Mouse (Mus musculus) left cerebral cortex, postnatal 10 days (tissue): Measurements from ENCODE around the gene Unc13a. TPM values are rescaled to one million over a fixed set of nuclear protein-coding genes. Genes with fewer than 3 reads are reported as not detected.

Experiments
- DNase-seq, 2 experiments: peaks; one replicate each; pipeline ENCODE4 v3.0.0; 2021 to 2022; ENCODE audit warnings: low spot score in 2 of 2, mixed read lengths in 1 of 2; ENCODE audit errors: extremely low spot score in 1 of 2
- intact Hi-C: fragments of 180-260 bp; cut with DNase I; formaldehyde crosslinking; loops from one replicate; pipeline ENCODE4 v1.15.1; 2025
- total RNA-seq, 2 experiments: library from RNA; stranded (reverse); gene quantifications; 2 replicates each; pipeline ENCODE4 v1.2.3; 2021

Unc13a gene
- total RNA-seq, 2 experiments from 2014 or later, result 279 to 290 TPM

- DNase-seq, result no peak
- intact Hi-C loops, result no loop called here
Measured at GRCm38 (mm10) chr8:71672168-71672735, 695 bp upstream of the Unc13a start.

- peak; percentile 73 to 89 for DNase-seq
- intact Hi-C loops, result no loop called here
Measured at GRCm38 (mm10) chr8:71670621-71671548, 672 bp downstream of the Unc13a start.

DNA sequence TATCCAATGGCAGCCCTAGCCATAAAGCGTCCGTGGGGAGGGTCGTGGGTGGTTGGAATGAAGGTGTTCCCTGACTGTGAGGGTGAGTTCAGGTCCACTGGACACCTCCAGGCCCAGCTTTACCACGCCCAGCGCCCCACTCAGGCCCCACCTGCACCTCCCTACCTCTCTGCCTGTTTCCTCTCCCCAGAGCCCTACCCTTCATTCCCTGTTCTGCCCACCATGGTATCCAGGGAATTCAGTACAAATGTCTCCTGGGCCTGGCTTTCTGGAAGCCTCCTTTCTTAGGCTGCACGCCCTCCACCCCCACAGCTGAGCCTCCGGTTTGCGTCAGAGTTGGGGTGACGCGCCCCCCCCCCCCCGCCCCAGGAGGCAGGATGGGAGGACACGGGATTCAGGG lies 1.4 kb downstream of the Unc13a start:
- no peak for DNase-seq
- intact Hi-C loops, result no loop called here

GRCm38 (mm10) chr8:71668220-71668975 lies 3.2 kb downstream of the Unc13a start:
- intact Hi-C loops, result no loop called here
- DNase-seq, result peak in 1 of 2 experiments; percentile 84

- DNase-seq, result no peak
- intact Hi-C loops, result no loop called here
Measured at GRCm38 (mm10) chr8:71667256-71667655, 4.3 kb downstream of the Unc13a start.

DNA sequence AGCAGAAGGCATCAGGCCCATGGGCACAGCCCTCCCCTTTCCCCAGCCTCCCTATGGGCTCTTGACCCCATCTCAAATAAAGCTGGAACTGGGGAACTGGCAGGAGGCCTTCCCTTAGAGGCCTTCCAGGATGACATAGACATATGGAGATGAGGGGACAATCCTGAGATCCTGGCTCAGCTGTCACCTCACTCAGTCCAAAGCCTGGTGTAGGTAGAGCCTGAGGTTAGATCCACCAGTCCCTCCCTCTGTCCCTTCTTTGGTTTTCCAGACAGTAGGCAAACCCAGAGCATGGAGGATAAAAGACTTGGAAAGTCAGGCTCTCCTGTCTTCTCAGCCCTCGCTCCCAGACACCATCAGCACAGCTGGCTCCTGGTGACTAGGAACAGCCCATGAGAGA lies 4.7 kb downstream of the Unc13a start:
- intact Hi-C loops, result no loop called here
- DNase-seq, result no peak

GRCm38 (mm10) chr8:71665331-71666130 lies 6.0 kb downstream of the Unc13a start:
- peak in 1 of 2 experiments; percentile 85 for DNase-seq
- intact Hi-C loops, result no loop called here

DNA sequence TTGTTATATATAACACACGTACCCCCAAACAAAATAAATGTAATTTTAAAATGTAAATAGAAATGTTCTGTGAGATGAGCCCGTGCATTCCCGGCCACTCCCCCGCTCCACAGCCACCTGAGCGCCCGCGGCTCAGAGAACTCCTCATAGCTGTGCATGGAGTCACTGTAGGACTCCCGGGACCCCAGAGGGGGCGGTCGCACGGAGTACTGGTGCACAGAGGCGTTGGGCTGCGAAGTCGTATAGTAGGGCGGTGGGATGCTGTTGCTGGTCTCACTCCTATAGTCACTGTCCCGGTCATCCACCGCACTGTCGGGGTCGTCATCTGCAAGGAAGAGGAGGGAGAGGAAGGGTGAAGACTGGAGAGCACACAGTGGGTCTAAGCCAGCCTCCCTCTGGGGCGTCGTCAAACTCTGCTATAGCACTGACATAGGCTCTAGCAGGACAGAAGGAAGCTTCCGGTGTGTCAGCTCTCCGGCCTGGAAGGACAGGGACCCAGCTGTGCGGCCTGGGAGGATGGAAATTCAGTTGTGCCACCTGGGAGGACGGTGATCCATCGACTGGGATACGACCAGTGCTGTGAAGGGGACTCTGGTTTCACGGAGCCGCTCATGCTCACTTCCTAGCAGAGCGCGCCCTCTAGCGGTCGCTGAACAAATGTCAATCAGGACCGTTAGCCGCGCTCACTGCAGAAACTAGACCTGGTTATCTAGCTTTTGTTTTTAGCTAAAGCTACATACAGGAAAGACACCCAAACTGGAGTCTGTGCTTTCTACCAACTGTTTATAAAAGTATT lies 11.0 kb downstream of the Unc13a start:
- intact Hi-C loops, result loop anchor here (2.0 kb wide), 1 partner anchor 100 kb away; no protein-coding TSS in a partner anchor
- peak; percentile 83 to 86 for DNase-seq

- intact Hi-C loops, result loop anchor here (2.0 kb wide), 1 partner anchor 99 kb away; no protein-coding TSS in a partner anchor
- no peak for DNase-seq
Measured at GRCm38 (mm10) chr8:71659751-71660150, 11.8 kb downstream of the Unc13a start.

GRCm38 (mm10) chr8:71658515-71659049 lies 13.0 kb downstream of the Unc13a start:
- DNase-seq, result no peak

GRCm38 (mm10) chr8:71657816-71658215 lies 13.7 kb downstream of the Unc13a start:
- intact Hi-C loops, result no loop called here
- peak in 1 of 2 experiments; percentile 50 for DNase-seq

More at GRCm38 (mm10) chr8:71658515-71659049, 13.0 kb downstream of the Unc13a start:
- intact Hi-C loops, result no loop called here

- DNase-seq, result peak in 1 of 2 experiments; percentile 39
- intact Hi-C loops, result no loop called here
Measured at GRCm38 (mm10) chr8:71654600-71654999, 17.0 kb downstream of the Unc13a start.

DNA sequence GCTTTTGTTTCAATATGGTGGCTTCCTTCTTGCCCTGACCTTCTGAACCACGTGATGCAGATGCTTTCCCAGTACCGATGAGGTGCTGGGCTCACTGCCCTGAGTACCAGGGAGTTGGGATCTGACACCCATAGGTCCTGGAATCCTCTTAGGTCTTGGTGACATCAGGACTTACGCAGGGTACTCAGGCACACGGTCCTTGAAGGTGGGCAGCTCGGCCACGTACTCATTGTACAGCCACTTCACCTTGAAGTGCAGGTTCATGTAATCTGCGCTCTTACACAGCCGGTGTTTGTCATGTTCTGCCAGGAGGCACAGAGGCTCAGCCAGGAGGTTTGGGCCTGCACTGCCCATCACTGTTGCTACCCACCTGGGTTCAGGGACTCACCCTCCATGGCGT lies 26.0 kb downstream of the Unc13a start:
- DNase-seq, result no peak
- intact Hi-C loops, result no loop called here

DNA sequence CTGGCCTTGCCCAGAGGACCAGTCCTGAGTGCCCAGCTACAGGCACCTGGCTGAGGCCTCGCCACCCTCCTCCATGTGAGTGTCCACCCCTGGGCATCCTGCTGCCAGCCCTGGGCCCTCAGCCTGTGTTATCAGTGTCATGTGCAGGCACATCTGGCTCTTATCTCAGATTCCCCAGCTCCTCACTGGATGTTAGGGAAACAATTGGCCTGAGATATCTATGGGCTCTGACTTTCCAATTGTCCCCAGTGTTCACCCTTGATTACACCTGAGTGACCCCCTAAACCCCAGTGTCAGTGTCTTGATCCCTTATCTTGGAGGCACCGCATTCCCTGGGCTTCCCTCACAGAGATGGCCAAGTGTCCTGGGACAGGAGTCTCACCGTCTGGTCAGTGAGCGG lies 32.2 kb downstream of the Unc13a start:
- intact Hi-C loops, result no loop called here
- DNase-seq, result no peak

- intact Hi-C loops, result no loop called here
- no peak for DNase-seq
Measured at GRCm38 (mm10) chr8:71638321-71638720, 33.2 kb downstream of the Unc13a start.

DNA sequence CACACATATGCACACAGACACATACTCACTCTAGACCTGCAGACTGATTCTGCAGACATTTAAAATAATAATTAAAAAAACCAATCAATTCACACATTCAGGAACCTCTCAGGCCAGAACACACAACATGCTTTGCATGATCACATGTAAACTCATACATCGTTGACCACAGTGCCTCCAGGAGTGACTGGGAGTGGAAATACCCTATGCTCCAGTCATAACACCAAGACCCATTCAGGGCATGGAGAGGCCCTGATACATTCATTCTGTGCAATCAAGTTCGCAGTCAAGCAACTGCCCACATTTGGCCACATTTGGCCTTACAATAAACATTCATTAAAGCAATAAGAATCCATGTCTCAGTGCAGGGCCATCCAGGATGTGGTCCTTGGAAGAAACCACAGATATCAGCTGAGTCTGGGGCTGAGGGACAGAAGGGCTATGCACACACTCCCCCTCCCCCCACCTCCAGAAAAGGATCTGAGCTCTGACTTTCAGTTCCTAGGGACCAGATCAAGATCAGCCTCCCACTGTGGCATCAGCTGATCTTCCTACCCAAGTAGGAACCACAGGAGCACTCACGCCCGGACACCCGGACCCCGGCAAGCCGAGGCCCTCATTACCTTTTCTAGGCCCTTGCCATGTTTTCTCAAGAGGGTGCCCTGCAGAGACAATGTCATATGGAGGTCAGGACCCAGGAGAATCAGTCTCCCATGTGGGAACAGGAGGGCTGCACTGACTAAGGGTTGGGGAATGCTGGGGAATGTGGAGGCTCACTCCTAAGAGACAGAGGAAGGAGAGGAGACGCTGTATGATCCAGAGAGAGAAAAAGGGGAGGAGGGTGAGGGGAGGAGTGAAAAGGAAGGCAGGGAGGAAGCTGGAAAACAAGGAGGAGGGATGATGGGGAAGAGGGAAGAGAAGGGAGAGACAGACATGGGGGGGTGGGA lies 34.1 kb downstream of the Unc13a start:
- no peak for DNase-seq
- intact Hi-C loops, result no loop called here
